Mouse (Mus musculus): Measurements from ENCODE around the gene B3galt4. TPM values are rescaled to one million over a fixed set of nuclear protein-coding genes. Genes with fewer than 3 reads are reported as not detected.
A peak's percentile ranks its signal among the peaks of the same experiment; 100 is the strongest.
"Not testable (repeated sequence)": the region's sequence is repeated elsewhere in the genome, so short reads cannot be mapped to it uniquely, and the experiment has no call there.

The B3galt4 gene
- polyA plus RNA-seq, 1 experiment from 2014 or later, result 5.5 TPM

- H3K27me3 ChIP-seq (ENCODE audit: control insufficient read depth, insufficient read depth, low read depth, low read length), result no peaks in the 10 kb centered on the region
- ATAC-seq (ENCODE audit: low read depth), result peak; percentile 26; the same call in 1 of the 2 replicates
- H3K9ac ChIP-seq (ENCODE audit: low read length), result no peak overlapping the region
- no peak overlapping the region for H3K27ac ChIP-seq (ENCODE audit: low read length)
- H3K4me1 ChIP-seq (replicated peaks; ENCODE audit: control insufficient read depth, insufficient read depth, low read length), result no peaks in the 10 kb centered on the region
- H3K4me2 ChIP-seq (ENCODE audit: low read depth, low read length), result no peak overlapping the region
- H3K4me3 ChIP-seq (ENCODE audit: low read length), result no peak overlapping the region
- no peaks in the 10 kb centered on the region for H3K36me3 ChIP-seq (ENCODE audit: control insufficient read depth, insufficient read depth, low read length)
- WGBS, result 28% methylated on average over 10 of the region's 10 CpGs
- H3K9me3 ChIP-seq (ENCODE audit: control insufficient read depth, low read length), result no peaks in the 10 kb centered on the region
Observed at GRCm38 (mm10) chr17:33991788-33992664, 40.7 kb upstream of the B3galt4 start.

GRCm38 (mm10) chr17:33982136-33982535, 30.8 kb upstream of the B3galt4 start:
- ATAC-seq (ENCODE audit: low read depth); H3K4me3 ChIP-seq (ENCODE audit: low read length); H3K36me3 ChIP-seq (ENCODE audit: control insufficient read depth, insufficient read depth, low read length); H3K27ac ChIP-seq (ENCODE audit: low read length); H3K9me3 ChIP-seq (ENCODE audit: control insufficient read depth, low read length); H3K9ac ChIP-seq (ENCODE audit: low read length): not testable (repeated sequence)
- Histone ChIP-seq H3K4me1 (replicated peaks; ENCODE audit: control insufficient read depth, insufficient read depth, low read length) (peaks cover 23% of the 10 kb centered on the region), H3K27me3 (ENCODE audit: control insufficient read depth, insufficient read depth, low read depth, low read length) (peaks cover 28% of the 10 kb centered on the region), H3K4me2 (ENCODE audit: low read depth, low read length) (peak overlapping the region; percentile 58)
- WGBS, result 9% methylated on average over 8 of the region's 8 CpGs

- peak overlapping the region; percentile 48 for H3K4me3 ChIP-seq (ENCODE audit: low read length)
- ATAC-seq (ENCODE audit: low read depth), result peak; percentile 94
- H3K9ac ChIP-seq (ENCODE audit: low read length), result peak overlapping the region; percentile 53
- H3K4me1 ChIP-seq (replicated peaks; ENCODE audit: control insufficient read depth, insufficient read depth, low read length), result peaks cover 23% of the 10 kb centered on the region
- H3K4me2 ChIP-seq (ENCODE audit: low read depth, low read length), result peak overlapping the region; percentile 58
- H3K36me3 ChIP-seq (ENCODE audit: control insufficient read depth, insufficient read depth, low read length); H3K9me3 ChIP-seq (ENCODE audit: control insufficient read depth, low read length): not testable (repeated sequence)
- WGBS, result under 1% methylated on average over 27 of the region's 27 CpGs
- H3K27me3 ChIP-seq (ENCODE audit: control insufficient read depth, insufficient read depth, low read depth, low read length), result peaks cover 31% of the 10 kb centered on the region
- H3K27ac ChIP-seq (ENCODE audit: low read length), result peak overlapping the region; percentile 70
Observed at GRCm38 (mm10) chr17:33981192-33981909, 30.1 kb upstream of the B3galt4 start.

- WGBS, result 67% methylated on average over 19 of the region's 19 CpGs
- Histone ChIP-seq H3K27ac (ENCODE audit: low read length) (peak overlapping the region; percentile 70), H3K9me3 (ENCODE audit: control insufficient read depth, low read length) (no peaks in the 10 kb centered on the region), H3K4me2 (ENCODE audit: low read depth, low read length) (peak overlapping the region; percentile 58; the same call in 1 of the 2 replicates), H3K9ac (ENCODE audit: low read length) (no peak overlapping the region), H3K27me3 (ENCODE audit: control insufficient read depth, insufficient read depth, low read depth, low read length) (peaks cover 33% of the 10 kb centered on the region), H3K36me3 (ENCODE audit: control insufficient read depth, insufficient read depth, low read length) (no peaks in the 10 kb centered on the region), H3K4me3 (ENCODE audit: low read length) (peak overlapping the region; percentile 48), H3K4me1 (replicated peaks; ENCODE audit: control insufficient read depth, insufficient read depth, low read length) (peaks cover 23% of the 10 kb centered on the region)
- ATAC-seq (ENCODE audit: low read depth), result peak; percentile 5; the same call in 1 of the 2 replicates
Observed at GRCm38 (mm10) chr17:33980181-33981035, 29.1 kb upstream of the B3galt4 start.

GRCm38 (mm10) chr17:33979512-33980050, 28.3 kb upstream of the B3galt4 start:
- H3K9ac ChIP-seq (ENCODE audit: low read length), result no peak overlapping the region
- no peak overlapping the region for H3K4me3 ChIP-seq (ENCODE audit: low read length)
- WGBS, result 38% methylated on average over 6 of the region's 6 CpGs
- no peaks in the 10 kb centered on the region for H3K9me3 ChIP-seq (ENCODE audit: control insufficient read depth, low read length)
- no peak overlapping the region for H3K27ac ChIP-seq (ENCODE audit: low read length)
- peaks cover 23% of the 10 kb centered on the region for H3K4me1 ChIP-seq (replicated peaks; ENCODE audit: control insufficient read depth, insufficient read depth, low read length)
- peaks cover 33% of the 10 kb centered on the region for H3K27me3 ChIP-seq (ENCODE audit: control insufficient read depth, insufficient read depth, low read depth, low read length)
- no peaks in the 10 kb centered on the region for H3K36me3 ChIP-seq (ENCODE audit: control insufficient read depth, insufficient read depth, low read length)
- ATAC-seq (ENCODE audit: low read depth), result no peak
- no peak overlapping the region for H3K4me2 ChIP-seq (ENCODE audit: low read depth, low read length)

GRCm38 (mm10) chr17:33978631-33979031, 27.3 kb upstream of the B3galt4 start:
- WGBS, result 0% methylated on average over 16 of the region's 17 CpGs
- peak overlapping the region; percentile 48 for H3K4me3 ChIP-seq (ENCODE audit: low read length)
- no peak overlapping the region for H3K27ac ChIP-seq (ENCODE audit: low read length)
- ATAC-seq (ENCODE audit: low read depth), result peak; percentile 10
- peak overlapping the region; percentile 35; the same call in 1 of the 2 replicates for H3K9ac ChIP-seq (ENCODE audit: low read length)
- H3K36me3 ChIP-seq (ENCODE audit: control insufficient read depth, insufficient read depth, low read length), result no peaks in the 10 kb centered on the region
- peaks cover 33% of the 10 kb centered on the region for H3K27me3 ChIP-seq (ENCODE audit: control insufficient read depth, insufficient read depth, low read depth, low read length)
- no peaks in the 10 kb centered on the region for H3K9me3 ChIP-seq (ENCODE audit: control insufficient read depth, low read length)
- H3K4me1 ChIP-seq (replicated peaks; ENCODE audit: control insufficient read depth, insufficient read depth, low read length), result peaks cover 23% of the 10 kb centered on the region
- H3K4me2 ChIP-seq (ENCODE audit: low read depth, low read length), result peak overlapping the region; percentile 64

GRCm38 (mm10) chr17:33977861-33978557, 26.7 kb upstream of the B3galt4 start:
- H3K9me3 ChIP-seq (ENCODE audit: control insufficient read depth, low read length), result no peaks in the 10 kb centered on the region
- H3K36me3 ChIP-seq (ENCODE audit: control insufficient read depth, insufficient read depth, low read length), result no peaks in the 10 kb centered on the region
- H3K27ac ChIP-seq (ENCODE audit: low read length), result no peak overlapping the region
- peaks cover 23% of the 10 kb centered on the region for H3K4me1 ChIP-seq (replicated peaks; ENCODE audit: control insufficient read depth, insufficient read depth, low read length)
- H3K4me3 ChIP-seq (ENCODE audit: low read length), result peak overlapping the region; percentile 48
- peak overlapping the region; percentile 64 for H3K4me2 ChIP-seq (ENCODE audit: low read depth, low read length)
- peaks cover 33% of the 10 kb centered on the region for H3K27me3 ChIP-seq (ENCODE audit: control insufficient read depth, insufficient read depth, low read depth, low read length)
- 2% methylated on average over 57 of the region's 57 CpGs for WGBS
- peak overlapping the region; percentile 35; the same call in 1 of the 2 replicates for H3K9ac ChIP-seq (ENCODE audit: low read length)
- no peak for ATAC-seq (ENCODE audit: low read depth)

GRCm38 (mm10) chr17:33973572-33973971, 22.3 kb upstream of the B3galt4 start:
- no peak for ATAC-seq (ENCODE audit: low read depth)
- H3K4me3 ChIP-seq (ENCODE audit: low read length), result no peak overlapping the region
- WGBS, result 53% methylated on average over 3 of the region's 3 CpGs

More at GRCm38 (mm10) chr17:33973572-33973971, 22.3 kb upstream of the B3galt4 start:
- Histone ChIP-seq H3K4me1 (replicated peaks; ENCODE audit: control insufficient read depth, insufficient read depth, low read length) (peaks cover 6% of the 10 kb centered on the region), H3K36me3 (ENCODE audit: control insufficient read depth, insufficient read depth, low read length) (no peaks in the 10 kb centered on the region), H3K27ac (ENCODE audit: low read length) (no peak overlapping the region), H3K9me3 (ENCODE audit: control insufficient read depth, low read length) (no peaks in the 10 kb centered on the region), H3K4me2 (ENCODE audit: low read depth, low read length) (no peak overlapping the region), H3K9ac (ENCODE audit: low read length) (no peak overlapping the region), H3K27me3 (ENCODE audit: control insufficient read depth, insufficient read depth, low read depth, low read length) (peaks cover 18% of the 10 kb centered on the region)
